Mouse (Mus musculus) thymus, postnatal 14 days (tissue): ENCODE measurements at regions not wholly inside any gene's neighbourhood (a gene's known extent, or its start where the extent isn't known, plus 50 kb on each side); places are given as distances from the start of the nearest gene placed in this dataset.
A peak's percentile ranks its signal among the peaks of the same experiment; 100 is the strongest.

Experiments
- DNase-seq: peaks from one replicate; pipeline ENCODE4 v3.0.0; 2021

GRCm38 (mm10) chr5:64022633-64023323 lies 54.1 kb upstream of the Rell1 start:
- DNase-seq, result no peak

- no peak for DNase-seq
Observed at GRCm38 (mm10) chr5:64023324-64023650, 54.6 kb upstream of the Rell1 start.

- DNase-seq, result peak; percentile 68
Observed at GRCm38 (mm10) chr5:64024420-64024819, 55.7 kb upstream of the Rell1 start.

GRCm38 (mm10) chr5:64027733-64028132 lies 59.0 kb upstream of the Rell1 start:
- DNase-seq, result no peak

GRCm38 (mm10) chr5:64029622-64030145 lies 61.0 kb upstream of the Rell1 start:
- DNase-seq, result peak; percentile 31

GRCm38 (mm10) chr5:64030281-64030960 lies 61.7 kb upstream of the Rell1 start:
- DNase-seq, result peak; percentile 48

- no peak for DNase-seq
Observed at GRCm38 (mm10) chr5:64038394-64038793, 54.4 kb upstream of the Pgm2 start.

- no peak for DNase-seq
Observed at GRCm38 (mm10) chr5:64040676-64041075, 52.1 kb upstream of the Pgm2 start.
